Mouse (Mus musculus) gastrocnemius, postnatal 14 days (tissue): ENCODE measurements at regions not wholly inside any gene's neighbourhood (a gene's known extent, or its start where the extent isn't known, plus 50 kb on each side); places are given as distances from the start of the nearest gene placed in this dataset.

Source experiments
- DNase-seq: peaks from one replicate; pipeline ENCODE4 v3.0.0; 2021; ENCODE audit warnings: mixed read lengths
- intact Hi-C: fragments of 180-260 bp; cut with DNase I; formaldehyde crosslinking; loops from one replicate; pipeline ENCODE4 v1.15.1; 2025; ENCODE audit warnings: low total_unique reads
- microRNA-seq, 2 experiments: library from miRNA; unstranded; fragments of <30 nt; microRNA quantifications; one replicate each; pipeline ENCODE4 v1.2.0; 2021

GRCm38 (mm10) chr1:46965996-46966916, 73.6 kb upstream of the Slc39a10 start:
- intact Hi-C loops: no loop called here
- no peak for DNase-seq

DNA sequence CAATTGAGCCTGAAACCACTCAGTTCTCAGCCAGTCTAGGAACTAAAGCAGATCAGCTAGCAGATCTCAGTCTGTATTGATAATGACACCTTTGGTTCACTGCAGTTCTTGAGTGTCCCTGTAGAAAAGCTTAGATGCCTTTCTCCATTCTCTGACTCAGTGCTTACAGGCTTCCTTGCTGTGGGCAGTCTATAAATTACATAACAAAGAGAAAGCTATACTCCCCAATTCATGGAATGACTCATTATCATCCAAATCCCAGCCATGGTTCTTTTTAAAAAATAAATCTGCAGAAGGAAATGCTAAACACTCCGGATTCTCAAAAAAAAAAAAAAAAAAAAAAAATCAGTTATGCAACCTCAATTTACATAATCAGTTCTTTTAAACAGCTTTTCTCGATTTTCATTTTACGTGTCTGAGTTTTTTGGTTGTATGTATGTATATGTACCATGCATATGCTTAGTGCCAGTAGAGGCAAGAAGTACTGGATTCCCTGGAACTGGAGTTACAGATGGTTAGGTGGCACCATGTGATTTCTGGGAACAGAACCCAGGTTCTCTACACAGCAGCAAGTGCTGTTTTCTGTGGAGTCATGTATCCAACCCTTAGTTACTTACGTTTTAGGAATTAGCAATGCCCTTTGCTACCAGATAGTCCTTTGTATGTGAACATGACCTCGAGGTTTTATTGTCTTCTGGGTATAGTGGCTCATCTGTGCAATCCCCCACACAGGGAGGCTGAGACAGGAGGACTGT, 71.5 kb upstream of the Slc39a10 start:
- DNase-seq: no peak
- intact Hi-C loops: no loop called here

Small RNAs in the stretch of these regions (microRNA-seq; reads per million reads assigned to microRNA genes)
- gene Mir6350: 0 reads per million in 2 experiments
